Mouse (Mus musculus) hindlimb bud, embryonic 11.5 days (tissue): ENCODE data around the gene Tepp.

Experiments used
- DNase-seq: peaks from one replicate; pipeline ENCODE4 v3.0.0-alpha.2; 2012; ENCODE audit warnings: low read depth, low spot score; ENCODE audit errors: extremely low spot score

Gene Tepp

GRCm38 (mm10) chr8:95330367-95330766 is 20.0 kb downstream of the Tepp start:
- no peak for DNase-seq

GRCm38 (mm10) chr8:95331156-95331719 is 20.9 kb downstream of the Tepp start:
- DNase-seq, result peak; percentile 18

- DNase-seq, result peak; percentile 70
Observed at GRCm38 (mm10) chr8:95331720-95332436, 21.5 kb downstream of the Tepp start, which contains the start of the genes Zfp319 and Usb1. Gene Zfp319, minus strand, starts transcription at chr8:95331950. Gene Usb1, plus strand, starts transcription at chr8:95332284.

- no peak for DNase-seq
Observed at GRCm38 (mm10) chr8:95332437-95333199, 22.3 kb downstream of the Tepp start.

DNA sequence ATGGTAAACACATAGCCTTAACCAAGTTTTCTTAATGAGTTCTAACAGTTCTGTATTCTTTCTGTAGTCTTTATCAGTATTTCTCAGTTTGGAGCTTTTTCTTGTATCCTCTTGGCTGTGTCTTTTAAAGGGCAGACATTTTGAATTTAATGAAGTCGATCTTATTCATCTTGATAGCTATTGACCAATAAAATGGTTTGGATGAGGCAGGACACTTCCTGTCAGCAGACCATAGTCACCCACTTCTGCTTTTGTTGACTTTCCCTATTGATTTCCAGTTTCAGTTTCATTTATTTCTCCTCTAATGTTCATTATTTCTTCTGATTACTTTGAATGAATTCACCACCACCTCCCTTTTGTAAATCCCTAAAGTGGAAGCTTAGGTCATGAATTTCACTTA is 25.3 kb downstream of the Tepp start:
- no peak for DNase-seq

GRCm38 (mm10) chr8:95336363-95336762 is 26.0 kb downstream of the Tepp start:
- DNase-seq, result no peak

DNA sequence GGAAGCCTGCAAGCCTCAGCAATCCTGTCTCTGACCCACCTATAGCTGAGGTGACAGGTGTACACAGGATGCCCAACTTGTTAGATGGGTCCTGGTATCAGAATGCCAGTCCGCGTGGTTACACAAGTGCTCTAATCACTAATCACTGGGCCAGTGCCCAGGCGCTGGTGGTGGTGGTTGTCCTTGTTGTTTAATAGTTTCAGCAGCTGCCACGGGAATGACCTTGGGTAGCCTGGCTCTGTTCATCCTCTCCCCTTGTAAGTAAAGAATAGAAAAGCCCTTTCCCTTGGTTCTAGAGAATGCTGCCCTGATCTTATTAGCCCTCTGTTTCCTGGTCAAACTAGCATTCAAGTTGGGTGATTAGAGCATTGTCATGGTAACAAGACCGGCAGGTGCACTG is 31.4 kb downstream of the Tepp start:
- no peak for DNase-seq

DNA sequence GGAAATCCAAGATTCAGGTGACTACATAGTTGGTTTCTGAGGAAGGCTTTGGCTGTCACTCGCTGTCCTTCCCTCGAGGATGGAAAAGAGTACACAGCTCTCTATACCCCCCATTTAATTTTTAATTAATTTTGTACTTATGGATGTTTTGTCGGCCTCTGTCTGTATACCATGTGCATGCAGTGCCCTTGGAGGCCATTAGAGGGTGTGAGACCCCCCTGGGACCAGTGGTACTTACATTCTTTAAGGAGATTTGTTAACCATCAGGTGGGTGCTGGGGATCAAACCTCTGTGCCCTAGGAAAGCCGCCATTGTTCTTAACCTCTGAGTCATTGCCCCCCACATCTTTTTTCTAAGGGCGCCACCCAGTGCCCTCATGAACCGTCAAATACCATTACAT is 34.3 kb downstream of the Tepp start:
- no peak for DNase-seq

DNA sequence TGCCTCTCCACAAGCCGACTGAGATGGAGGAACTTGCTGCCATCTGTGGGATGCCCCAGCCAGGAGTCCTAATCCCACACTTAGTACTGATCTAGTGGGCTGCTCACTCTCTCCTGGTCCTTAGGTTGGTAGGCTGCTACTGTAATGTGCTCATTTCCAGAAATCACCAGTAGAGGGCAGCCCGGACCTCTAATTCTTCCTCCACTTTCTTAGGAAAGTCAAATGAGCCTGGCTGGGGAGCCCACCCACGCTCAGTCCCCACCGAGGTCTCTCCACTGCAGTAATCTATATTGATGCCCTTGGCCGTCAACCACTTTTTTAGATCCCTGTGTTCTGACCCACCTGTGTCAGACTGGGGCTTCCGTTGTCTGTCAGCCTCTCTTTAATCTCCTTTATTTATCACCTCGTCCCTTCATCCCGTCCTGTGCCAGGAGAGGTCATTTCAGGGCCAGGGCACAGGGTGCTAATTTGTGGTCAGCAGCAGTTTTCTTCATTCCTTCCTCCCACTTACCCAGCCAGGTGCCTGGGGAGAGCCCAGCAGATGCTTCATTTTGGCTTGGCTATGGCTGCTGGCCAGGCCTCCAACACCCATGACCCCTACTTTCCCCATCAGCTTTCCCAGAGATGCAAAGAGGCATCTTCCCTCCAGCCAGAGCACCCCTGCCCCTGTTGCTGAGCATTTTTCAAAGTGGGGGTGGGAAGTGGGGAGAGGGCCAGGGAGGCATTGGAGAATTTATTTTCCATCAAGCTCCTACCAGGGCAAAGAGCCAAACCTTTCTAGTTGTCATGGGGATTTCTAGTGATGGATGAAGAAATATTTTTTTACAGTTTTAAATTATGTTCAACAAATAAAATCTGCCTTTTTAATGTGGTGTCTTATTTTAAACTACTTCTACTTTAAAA is 36.5 kb downstream of the Tepp start:
- peak; percentile 44 for DNase-seq

DNA sequence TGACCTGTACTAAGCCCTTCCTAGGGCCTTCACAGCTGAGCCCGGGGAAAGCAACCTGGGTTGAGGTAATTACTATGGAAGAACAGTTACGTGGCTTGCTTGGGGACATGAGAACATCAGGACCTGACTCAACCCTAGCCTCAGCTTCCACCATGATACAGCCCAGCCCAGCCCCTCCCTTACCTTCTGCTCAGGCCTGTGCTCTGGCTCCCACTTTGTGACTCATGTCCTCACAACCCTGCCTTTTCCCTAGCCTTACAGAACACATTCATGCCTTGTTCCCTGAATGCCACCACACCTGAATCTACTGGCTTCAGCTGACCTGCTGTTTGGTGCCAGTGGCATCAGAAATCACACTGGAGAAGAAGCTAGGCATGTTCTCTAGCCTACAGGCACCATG is 38.0 kb downstream of the Tepp start:
- DNase-seq, result no peak

GRCm38 (mm10) chr8:95348811-95349630 is 38.7 kb downstream of the Tepp start:
- DNase-seq, result no peak

DNA sequence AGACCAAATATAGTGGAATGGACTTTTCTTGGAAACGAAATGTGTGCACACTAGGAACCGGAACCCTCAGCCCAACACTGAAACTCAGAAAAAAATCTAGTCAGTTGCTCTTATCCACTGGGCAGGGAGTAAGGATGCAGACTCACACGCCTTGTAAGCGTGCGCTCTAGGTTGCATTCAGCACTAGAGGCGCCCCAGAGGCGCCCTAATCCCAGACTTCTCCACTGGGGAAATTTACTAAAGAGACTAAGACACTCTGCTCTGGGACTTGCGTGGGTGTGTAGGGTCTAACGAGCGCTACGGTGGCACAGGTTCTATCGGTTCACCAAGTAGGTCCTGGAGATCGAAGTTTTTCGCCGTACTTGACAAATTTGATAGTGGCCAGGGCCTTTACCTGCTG is 41.1 kb downstream of the Tepp start:
- DNase-seq, result peak; percentile 20

GRCm38 (mm10) chr8:95352151-95352870 is 41.9 kb downstream of the Tepp start, which contains the start of gene Mmp15:
Gene Mmp15, plus strand, starts transcription at chr8:95352268.
- DNase-seq, result peak; percentile 22

- DNase-seq, result no peak
Observed at GRCm38 (mm10) chr8:95352871-95353866, 42.8 kb downstream of the Tepp start.

DNA sequence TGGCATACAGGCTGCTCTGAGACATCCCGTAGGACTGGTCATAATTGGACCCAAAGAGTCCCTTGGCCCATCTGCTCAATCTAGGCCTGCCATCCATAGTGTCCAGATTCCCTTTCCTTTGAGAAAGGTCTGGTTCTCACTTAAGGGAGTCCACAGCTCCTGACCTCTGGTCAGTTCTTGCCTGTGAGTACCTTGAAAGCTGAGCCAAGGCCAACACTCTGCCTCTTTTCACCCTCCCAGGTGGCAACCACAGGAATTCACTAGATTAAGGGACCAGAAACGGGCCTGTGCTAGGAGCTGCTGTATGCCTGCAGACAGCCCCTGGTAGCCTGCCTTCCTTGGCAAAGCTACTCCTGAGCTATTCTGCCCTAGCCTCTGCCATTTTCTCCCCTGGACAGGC is 44.2 kb downstream of the Tepp start:
- DNase-seq, result no peak

DNA sequence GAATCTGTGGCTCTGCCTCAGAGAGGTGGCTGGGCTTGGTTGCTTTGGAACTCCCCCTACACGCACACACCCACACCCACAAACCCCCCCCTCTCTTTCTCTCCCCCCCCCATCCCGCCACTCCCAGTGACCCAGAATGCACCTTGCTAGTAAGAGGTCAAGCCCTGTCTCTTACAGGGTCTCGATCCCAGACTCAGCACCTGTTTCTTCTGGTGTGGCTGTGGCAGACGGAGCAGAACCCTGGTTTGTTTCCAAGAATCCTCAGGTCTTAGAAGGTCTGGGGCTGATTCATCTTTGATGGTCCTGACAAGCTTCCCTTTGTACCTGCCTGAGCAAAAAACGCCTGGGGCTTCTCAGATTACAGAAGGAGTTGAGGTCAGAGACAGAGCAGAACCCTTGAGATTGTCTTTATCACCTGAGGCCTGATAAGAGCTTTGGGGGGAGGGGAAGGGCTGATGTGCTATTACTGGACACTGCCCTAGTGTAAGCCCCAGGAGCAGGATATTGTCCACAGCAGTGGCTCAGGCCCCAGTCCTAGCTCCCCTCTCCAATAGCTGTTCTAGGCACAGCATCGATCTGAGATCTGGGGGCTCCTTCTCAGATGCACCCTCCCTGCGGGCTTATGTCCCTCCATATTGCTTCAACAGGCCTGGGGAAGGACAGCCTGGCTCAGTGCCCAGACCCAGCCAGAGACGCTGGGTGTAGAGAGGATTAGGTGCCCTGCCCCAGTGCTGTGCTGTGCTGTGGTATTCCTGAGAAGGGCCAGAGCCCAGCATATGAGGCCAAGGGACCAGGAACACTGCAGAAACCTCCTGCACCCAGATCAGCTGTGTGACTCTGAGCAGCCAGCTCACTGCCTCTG is 48.4 kb downstream of the Tepp start:
- no peak for DNase-seq
